Mouse (Mus musculus) heart, adult 2 months (tissue): ENCODE data around the gene Mylk2.

Source experiments
- CTCF ChIP-seq: fragments of 200-600 bp; IDR thresholded peaks from 2 replicates; pipeline ENCODE4 v1.8.1; 2022; ENCODE audit warnings: antibody characterized with exemption, mild to moderate bottlenecking, moderate library complexity
- EP300 ChIP-seq: fragments of 200-500 bp; IDR thresholded peaks from 2 replicates; pipeline ENCODE4 v1.6.1; 2011; ENCODE audit warnings: low read depth, low read length, control low read depth; ENCODE audit not compliant: insufficient read depth
- POLR2A ChIP-seq: fragments of 200-500 bp; IDR thresholded peaks from 2 replicates; pipeline ENCODE4 v1.6.1; 2011; ENCODE audit warnings: mild to moderate bottlenecking, low read depth, low read length, control low read depth; ENCODE audit not compliant: insufficient read depth

GRCm38 (mm10) chr2:152861891-152862290 is 49.3 kb upstream of the Mylk2 start:
- TF ChIP-seq EP300 (no peak), CTCF (no peak), POLR2A (no peak)
